Mouse (Mus musculus): ENCODE measurements around the gene Etnk1.
A peak's percentile ranks its signal among the peaks of the same experiment; 100 is the strongest.

Gene Etnk1

DNA sequence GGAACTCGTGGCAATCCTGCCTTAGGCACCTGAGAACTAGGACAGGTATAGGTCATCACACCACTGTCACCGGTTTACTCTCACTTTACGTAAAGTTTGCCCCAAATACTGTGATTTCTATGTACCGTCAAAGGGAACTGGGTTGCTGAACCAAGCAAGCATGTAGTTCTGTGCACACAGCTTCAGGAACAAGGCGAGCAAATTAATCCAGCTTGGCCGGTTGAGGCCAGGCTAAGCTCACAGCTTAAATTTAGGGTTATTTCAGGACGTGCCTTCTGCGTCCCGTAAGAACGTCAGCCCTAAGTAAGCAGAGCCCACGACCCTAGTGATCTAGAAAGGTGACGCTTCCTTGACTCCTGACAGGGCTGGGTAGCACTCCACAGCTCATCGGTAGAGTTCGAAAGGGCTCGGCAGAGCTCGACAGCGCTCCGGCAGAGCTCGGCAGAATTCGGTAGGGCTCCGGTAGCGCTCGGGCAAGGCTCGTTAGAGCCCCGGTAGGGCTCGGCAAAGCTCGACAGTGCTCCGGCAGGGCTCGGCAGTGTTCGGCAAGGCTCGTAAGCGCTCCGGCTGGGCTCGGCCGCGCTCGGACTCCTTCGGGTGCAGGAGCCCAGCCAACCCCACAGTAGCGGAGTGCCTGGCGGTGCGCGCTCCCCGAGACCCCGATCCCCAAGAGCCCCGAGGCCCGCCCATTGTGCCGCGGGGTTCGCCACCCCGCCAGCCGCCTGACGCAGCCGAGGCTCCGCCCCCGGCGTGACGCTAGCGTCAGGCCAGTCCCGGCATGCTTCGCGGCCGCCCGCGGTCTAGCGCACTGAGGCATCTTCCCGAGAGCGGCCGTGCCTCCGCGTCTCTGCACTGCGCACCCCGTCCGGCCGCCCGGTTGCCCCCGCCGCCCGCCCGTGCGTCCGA lies at the start of gene Etnk1:
TSS of gene Etnk1 (plus strand) at position 770 of the 906 bp plus-strand sequence.
- peak; percentile 95 to 97 for DNase-seq

GRCm38 (mm10) chr6:143119325-143119724 lies 47.7 kb upstream of the Etnk1 start:
- no peak for DNase-seq

- DNase-seq, result no peak
Observed at GRCm38 (mm10) chr6:143125721-143126120, 41.3 kb upstream of the Etnk1 start.

DNA sequence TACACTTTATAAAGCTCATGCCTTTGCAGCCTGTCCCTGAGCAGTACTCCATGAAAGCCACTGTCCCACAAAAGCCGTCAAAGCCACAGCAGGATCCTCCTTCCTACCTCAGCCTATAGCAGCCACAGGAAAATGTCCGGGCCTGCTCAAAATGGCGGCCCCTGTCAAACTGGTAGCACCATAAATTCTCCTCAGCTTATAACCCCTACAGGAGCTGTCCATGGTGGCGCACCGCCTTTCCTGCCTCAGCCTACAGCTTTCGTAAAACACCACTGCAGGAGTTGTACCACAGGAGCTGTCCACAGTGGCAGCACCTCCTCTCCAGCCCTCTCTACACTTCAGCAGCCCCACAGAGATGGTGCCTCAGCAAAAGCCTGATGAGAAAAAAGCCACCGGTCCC lies 37.6 kb upstream of the Etnk1 start:
- DNase-seq, result no peak

DNA sequence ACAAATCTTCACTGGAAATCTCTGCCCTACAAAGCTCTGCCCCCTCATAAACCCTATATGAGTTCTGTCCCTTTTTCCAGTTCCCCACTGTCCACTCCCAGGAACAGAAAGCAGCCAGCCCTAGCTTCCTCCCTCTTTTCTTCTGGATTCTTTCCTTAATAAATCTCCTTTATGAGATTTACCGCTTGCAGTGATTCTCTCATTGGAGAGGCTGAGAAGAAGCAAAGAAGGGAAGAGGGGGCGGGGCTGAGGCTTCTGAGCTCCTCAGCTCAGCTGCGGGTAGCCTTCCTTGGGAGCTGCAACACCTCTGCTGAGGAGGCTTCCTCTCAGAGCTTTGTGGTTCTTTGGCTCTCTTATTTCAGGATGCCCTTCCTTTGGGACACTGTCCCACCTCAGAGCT lies 37.1 kb upstream of the Etnk1 start:
- DNase-seq, result no peak

DNA sequence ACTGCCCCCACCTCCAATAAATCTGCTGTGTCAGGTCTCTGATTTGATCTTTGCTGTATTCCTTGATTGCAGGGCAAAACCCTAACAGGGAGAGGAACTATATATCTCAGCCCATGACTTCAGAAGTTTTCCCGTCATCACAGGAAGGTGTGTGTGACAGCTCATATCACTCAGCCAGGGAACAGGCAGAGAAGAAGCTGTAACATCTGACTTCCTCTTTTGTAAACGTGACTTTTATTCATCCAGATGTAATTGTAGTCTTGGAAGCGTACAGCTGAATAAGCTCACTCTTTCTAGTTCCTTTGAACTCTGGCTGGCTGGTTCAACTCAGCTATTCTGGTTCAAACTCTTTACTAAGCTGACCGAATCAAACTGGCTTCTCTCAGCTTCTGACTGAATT lies 36.6 kb upstream of the Etnk1 start:
- no peak for DNase-seq

GRCm38 (mm10) chr6:143131895-143132652 lies 34.9 kb upstream of the Etnk1 start:
- DNase-seq, result no peak

DNA sequence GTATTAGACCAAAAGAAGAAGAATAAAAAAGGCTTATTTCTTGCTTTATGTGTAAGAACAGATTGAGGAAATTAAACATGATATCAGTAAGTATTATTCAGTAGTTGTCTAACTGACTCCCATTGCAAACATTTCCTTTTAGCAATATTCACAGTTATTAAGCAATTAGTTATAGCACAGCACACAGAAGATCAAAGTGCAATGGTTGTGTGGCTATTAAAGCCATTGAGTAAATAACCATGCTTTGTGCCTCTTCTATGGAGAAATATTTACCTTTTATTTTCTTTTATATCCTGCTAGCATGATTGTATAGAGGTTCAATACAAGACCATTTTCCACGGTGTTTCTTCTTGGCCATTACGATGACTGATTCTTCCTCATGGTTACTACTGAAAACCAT lies 33.9 kb upstream of the Etnk1 start:
- DNase-seq, result no peak

DNA sequence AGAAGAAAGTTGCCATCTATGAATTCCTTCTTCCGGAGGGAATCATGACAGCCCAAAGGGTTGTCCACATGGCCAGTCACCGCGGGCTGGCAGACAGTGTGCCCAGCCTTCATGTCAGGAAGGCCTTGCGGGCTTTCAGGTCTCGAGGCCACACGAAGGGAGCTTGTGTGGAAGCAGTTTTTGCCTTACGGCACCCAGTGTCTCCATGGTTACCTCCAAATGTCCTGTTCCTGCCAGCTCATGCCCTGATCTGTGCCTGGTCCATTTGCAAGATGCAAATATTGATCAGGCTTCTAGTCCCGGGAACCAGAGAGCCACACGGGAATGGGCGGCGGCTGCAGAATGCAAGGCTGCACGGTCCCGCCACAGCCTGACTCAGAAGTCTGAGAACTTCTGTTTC lies 31.9 kb upstream of the Etnk1 start:
- no peak for DNase-seq

- no peak for DNase-seq
Observed at GRCm38 (mm10) chr6:143136688-143137087, 30.3 kb upstream of the Etnk1 start.

DNA sequence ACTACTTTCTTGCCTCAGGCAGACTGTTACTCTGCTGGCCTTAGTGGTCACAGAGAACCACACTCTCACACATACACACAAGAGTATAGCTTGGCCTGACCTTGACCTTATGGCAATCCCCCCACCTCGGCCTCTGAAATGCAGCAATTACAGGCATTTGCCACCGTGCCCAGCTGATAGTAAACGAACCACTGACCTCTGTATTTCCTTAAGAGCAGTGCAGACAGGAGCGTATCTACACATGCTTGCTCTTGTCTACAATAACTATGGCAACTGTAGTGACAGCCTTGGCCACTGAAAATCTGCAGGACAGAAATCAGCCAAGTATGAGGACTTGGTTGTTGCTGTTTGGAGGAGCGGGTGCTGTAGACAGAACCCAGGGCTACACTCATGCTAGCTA lies 29.7 kb upstream of the Etnk1 start:
- no peak for DNase-seq

DNA sequence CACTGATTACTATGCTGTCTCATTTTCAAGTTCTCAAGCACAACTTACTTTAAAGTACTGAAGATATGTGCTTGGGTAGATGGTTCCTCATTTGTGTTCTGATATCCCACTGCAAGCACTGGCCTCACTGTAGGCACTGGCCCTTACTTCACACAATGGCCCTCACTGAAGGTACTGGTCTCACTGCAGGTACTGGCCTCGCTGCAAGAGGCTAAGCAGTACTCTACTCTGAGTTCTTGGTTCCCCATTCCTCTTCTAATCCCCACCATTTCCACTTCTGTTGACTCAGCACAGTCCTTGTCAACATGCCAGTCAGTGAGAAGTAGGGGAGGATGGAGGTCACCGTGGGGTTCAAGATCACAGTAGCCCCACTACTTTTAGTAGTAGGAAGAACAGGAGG lies 27.6 kb upstream of the Etnk1 start:
- DNase-seq, result no peak

GRCm38 (mm10) chr6:143140884-143141283 lies 26.1 kb upstream of the Etnk1 start:
- no peak for DNase-seq

GRCm38 (mm10) chr6:143141624-143142592 lies 25.1 kb upstream of the Etnk1 start:
- peak; percentile 57 to 77 for DNase-seq

DNA sequence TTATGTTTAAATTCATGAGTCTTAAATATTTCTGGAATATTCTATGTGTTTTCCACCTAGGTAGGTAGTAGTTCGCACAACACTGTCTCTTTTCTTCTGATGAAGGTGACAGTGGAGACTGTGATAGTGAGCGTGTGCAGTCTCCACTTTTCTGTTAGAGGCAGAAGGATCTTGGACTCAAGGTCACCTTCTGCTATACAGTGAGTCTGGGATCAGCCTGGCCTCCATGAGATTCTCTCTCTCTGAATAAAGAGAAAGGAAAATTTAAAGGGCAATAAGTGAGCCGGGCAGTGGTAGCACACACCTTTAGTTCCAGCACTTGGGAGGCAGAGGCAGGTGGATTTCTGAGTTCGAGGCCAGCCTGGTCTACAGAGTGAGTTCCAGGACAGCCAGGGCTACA lies 24.2 kb upstream of the Etnk1 start:
- no peak for DNase-seq

DNA sequence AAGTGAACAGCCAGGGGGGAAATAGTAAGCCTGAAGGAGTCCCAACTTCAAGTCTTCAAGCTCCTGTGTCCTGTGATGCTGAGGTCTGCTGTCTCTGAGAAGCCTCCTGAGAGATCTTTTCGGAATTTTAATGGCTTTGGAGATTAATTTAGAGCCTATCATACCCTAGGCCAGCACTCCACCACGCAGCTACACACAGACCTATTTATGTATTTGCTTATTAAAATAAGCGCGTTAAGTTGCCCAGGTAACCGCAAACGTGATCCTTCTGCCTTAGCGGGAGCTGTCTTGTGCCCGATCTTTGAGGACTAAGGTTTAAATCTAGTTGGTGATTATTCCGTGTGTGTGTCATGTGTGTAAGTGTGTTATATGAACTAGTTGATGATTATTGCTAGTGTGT lies 23.7 kb upstream of the Etnk1 start:
- DNase-seq, result no peak

GRCm38 (mm10) chr6:143143775-143144273 lies 23.2 kb upstream of the Etnk1 start:
- no peak for DNase-seq

DNA sequence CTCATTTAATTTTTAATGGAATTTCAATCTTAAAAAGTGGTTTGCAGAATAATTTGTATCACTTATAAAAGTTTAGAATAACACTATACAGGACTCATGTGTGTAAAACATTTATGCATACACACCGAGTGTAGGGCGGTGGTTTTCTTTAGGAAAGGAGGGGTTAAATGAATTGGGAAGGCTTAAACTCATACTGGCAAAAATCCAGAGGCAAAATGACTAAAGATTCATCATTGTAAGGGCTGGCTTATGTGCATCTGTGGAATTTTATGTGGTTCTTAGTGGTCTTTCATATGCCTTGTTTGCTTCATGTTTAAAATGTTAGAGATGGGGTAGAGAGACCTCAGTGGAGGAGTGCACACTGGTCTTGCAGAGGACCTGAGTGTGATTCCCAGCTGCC lies 22.5 kb upstream of the Etnk1 start:
- DNase-seq, result no peak

DNA sequence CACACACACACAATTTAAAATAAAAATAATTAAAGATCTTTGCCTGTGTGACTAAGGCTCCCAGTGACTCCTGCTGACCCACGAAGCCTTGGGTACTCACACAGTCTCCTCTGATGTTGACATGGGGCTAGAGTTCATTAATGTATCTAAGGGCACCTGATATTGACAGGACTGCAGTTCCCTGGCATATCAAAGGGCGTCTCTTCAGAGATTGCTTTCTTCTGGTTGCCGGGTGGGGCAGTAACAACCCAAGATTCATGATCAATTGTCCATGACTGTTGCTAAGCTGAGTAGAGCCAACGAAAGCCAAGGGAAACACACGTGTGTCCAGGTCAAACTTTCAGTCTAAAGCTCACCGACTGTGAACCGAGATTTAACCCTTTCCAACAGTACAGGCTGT lies 22.0 kb upstream of the Etnk1 start:
- DNase-seq, result peak; percentile 56 to 74

DNA sequence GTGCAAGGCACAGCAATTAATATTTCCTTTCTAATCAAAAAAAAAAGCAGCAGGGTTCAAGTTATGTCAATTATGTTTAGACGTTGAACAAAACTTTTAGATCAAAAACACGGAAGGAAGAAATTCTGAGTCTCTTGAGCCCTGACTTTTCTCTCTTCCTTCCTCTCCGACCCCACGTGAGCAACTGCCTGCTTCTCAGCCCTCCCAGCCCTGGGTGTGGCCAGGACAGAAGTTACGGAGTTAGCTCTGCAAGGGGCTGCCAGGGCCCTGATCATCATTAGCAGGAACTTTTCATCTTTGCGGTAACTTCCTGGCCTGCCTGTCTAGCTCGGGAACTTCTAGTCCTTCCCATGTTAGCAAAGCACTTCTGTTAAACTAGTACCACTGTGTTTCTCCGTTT lies 20.3 kb upstream of the Etnk1 start:
- DNase-seq, result peak; percentile 45 to 53

- no peak for DNase-seq
Observed at GRCm38 (mm10) chr6:143148868-143149267, 18.2 kb upstream of the Etnk1 start.

DNA sequence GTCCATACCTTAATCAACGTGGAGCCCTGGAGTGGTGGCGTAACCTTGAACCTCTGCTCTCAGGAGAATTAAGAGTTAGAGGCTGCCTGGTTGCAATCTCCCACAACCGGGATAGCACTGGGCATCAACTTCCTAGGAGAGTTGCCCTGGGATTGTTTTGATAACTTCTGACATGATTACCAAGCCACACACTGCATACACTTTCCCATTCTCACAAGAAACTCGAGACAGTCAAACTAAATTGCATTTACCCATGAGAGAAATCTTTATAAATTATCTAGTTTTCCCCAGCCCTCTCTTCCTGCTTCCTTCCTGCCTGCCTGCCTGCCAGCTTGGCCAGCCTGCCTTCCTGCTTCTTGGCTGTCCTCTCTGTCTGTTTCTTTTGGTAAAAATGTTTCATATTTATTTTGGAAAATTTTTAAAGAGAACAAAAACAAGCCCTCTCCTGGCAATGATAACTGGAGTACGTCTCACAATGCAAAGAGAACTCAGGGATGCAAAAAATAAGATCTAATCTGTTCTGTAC lies 17.2 kb upstream of the Etnk1 start:
- DNase-seq, result no peak
